Mouse (Mus musculus) intestine, embryonic 14.5 days (tissue): ENCODE measurements around the gene Sv2a. TPM values are rescaled to one million over a fixed set of nuclear protein-coding genes. Genes with fewer than 3 reads are reported as not detected.

Source experiments
- ATAC-seq: fragments of 200-750 bp; cut with Nextera tagmentation; replicated peaks from 2 replicates; pipeline ENCODE4 v1.8.0; 2017; ENCODE audit warnings: low read depth, moderate number of reproducible peaks, moderate TSS enrichment, moderate library complexity; ENCODE audit not compliant: low FRiP score, low TSS enrichment
- DNase-seq: peaks from one replicate; pipeline ENCODE4 v3.0.0-alpha.2; 2018; ENCODE audit warnings: low spot score
- H3K27ac ChIP-seq: fragments of 300-500 bp; sonication (generic); 2 replicates; pipeline ENCODE4 v1.5.1; 2014; ENCODE audit warnings: low read depth, mild to moderate bottlenecking, control low read depth
- H3K27me3 ChIP-seq: fragments of 300-500 bp; sonication (generic); replicated peaks from 2 replicates; pipeline ENCODE4 v1.6.1; 2014; ENCODE audit warnings: low read length, control low read depth; ENCODE audit not compliant: control insufficient read depth, insufficient read depth
- H3K36me3 ChIP-seq: fragments of 300-500 bp; sonication (generic); 2 replicates; pipeline ENCODE4 v1.6.1; 2014; ENCODE audit warnings: low read length, control low read depth; ENCODE audit not compliant: control insufficient read depth, insufficient read depth
- H3K4me1 ChIP-seq: fragments of 300-500 bp; sonication (generic); replicated peaks from 2 replicates; pipeline ENCODE4 v1.6.1; 2014; ENCODE audit warnings: low read length, control low read depth, mixed read lengths; ENCODE audit not compliant: control insufficient read depth, insufficient read depth
- H3K4me2 ChIP-seq: fragments of 300-500 bp; sonication (generic); 2 replicates; pipeline ENCODE4 v1.6.1; 2014; ENCODE audit warnings: low read length
- H3K4me3 ChIP-seq: fragments of 300-500 bp; sonication (generic); 2 replicates; pipeline ENCODE4 v1.5.1; 2014; ENCODE audit warnings: low read depth, low read length, control low read depth, mixed read lengths
- H3K9ac ChIP-seq: fragments of 300-500 bp; sonication (generic); 2 replicates; pipeline ENCODE4 v1.6.1; 2014; ENCODE audit warnings: mild to moderate bottlenecking, low read length
- H3K9me3 ChIP-seq: fragments of 300-500 bp; sonication (generic); 2 replicates; pipeline ENCODE4 v1.6.1; 2016; ENCODE audit warnings: low read length, control low read depth; ENCODE audit not compliant: control insufficient read depth
- WGBS: fragments of 180-500 bp; shearing (Covaris S2); extraction: QIAGEN DNeasy Blood & Tissue Kit; methylation state at CpG from one replicate; pipeline ENCODE4 v1.1.7; 2014; 5-methylcytosine and 5-hydroxymethylcytosine counted together
- polyA plus RNA-seq: library from polyadenylated mRNA; unstranded; fragments of >200 nt; fragmentation: Nextera tagmentation; extraction: Ambion mirVana; gene quantifications from 2 replicates; pipeline ENCODE4 v1.2.1, GENCODE M21; 2014

The Sv2a gene
- polyA plus RNA-seq, 1 experiment from 2014 or later: 8.3 TPM

GRCm38 (mm10) chr3:96179531-96179930 is 1.4 kb upstream of the Sv2a start:
- no peaks in the 10 kb centered on the region for H3K27me3 ChIP-seq
- no peak overlapping the region for H3K9ac ChIP-seq
- no peak overlapping the region for H3K4me3 ChIP-seq
- ATAC-seq (no peak), DNase-seq (no peak)
- H3K4me1 ChIP-seq: peaks cover 29% of the 10 kb centered on the region
- no peak overlapping the region for H3K27ac ChIP-seq
- peaks cover 44% of the 10 kb centered on the region for H3K36me3 ChIP-seq
- H3K9me3 ChIP-seq: no peaks in the 10 kb centered on the region
- 73% methylated on average over 4 of the region's 4 CpGs for WGBS
- no peak overlapping the region for H3K4me2 ChIP-seq

GRCm38 (mm10) chr3:96181510-96182381 is 795 bp downstream of the Sv2a start:
- peaks cover 23% of the 10 kb centered on the region for H3K4me1 ChIP-seq
- peak overlapping the region; percentile 52 for H3K4me3 ChIP-seq
- peak; percentile 42 for ATAC-seq
- no peaks in the 10 kb centered on the region for H3K27me3 ChIP-seq
- H3K9ac ChIP-seq: no peak overlapping the region
- peak overlapping the region; percentile 81 for H3K4me2 ChIP-seq
- 32% methylated on average over 12 of the region's 12 CpGs for WGBS
- no peak overlapping the region for H3K27ac ChIP-seq
- DNase-seq: no peak
- no peaks in the 10 kb centered on the region for H3K9me3 ChIP-seq
- peaks cover 22% of the 10 kb centered on the region for H3K36me3 ChIP-seq

- DNase-seq (no peak), ATAC-seq (no peak)
- H3K27ac ChIP-seq: peak overlapping the region; percentile 47; the same call in 1 of the 2 replicates
- no peaks in the 10 kb centered on the region for H3K9me3 ChIP-seq
- peaks cover 23% of the 10 kb centered on the region for H3K4me1 ChIP-seq
- no peaks in the 10 kb centered on the region for H3K27me3 ChIP-seq
- 0 out of 2 replicates have a peak overlapping the region, but pooled peaks have one; percentile 25 for H3K9ac ChIP-seq
- H3K4me3 ChIP-seq: peak overlapping the region; percentile 52; the same call in 1 of the 2 replicates
- WGBS: 27% methylated on average over 4 of the region's 4 CpGs
- peaks cover 19% of the 10 kb centered on the region for H3K36me3 ChIP-seq
- H3K4me2 ChIP-seq: peak overlapping the region; percentile 81
Observed at GRCm38 (mm10) chr3:96182382-96182776, 1.4 kb downstream of the Sv2a start.

- no peaks in the 10 kb centered on the region for H3K9me3 ChIP-seq
- H3K27ac ChIP-seq: no peak overlapping the region
- no peak for DNase-seq
- no peaks in the 10 kb centered on the region for H3K27me3 ChIP-seq
- ATAC-seq: no peak
- peaks cover 6% of the 10 kb centered on the region; the same call in 1 of the 2 replicates for H3K36me3 ChIP-seq
- no peak overlapping the region for H3K4me3 ChIP-seq
- WGBS: 64% methylated on average over 12 of the region's 12 CpGs
- H3K9ac ChIP-seq: no peak overlapping the region
- H3K4me2 ChIP-seq: no peak overlapping the region
- peaks cover 10% of the 10 kb centered on the region for H3K4me1 ChIP-seq
Observed at GRCm38 (mm10) chr3:96192977-96193376, 12.0 kb downstream of the Sv2a start.

GRCm38 (mm10) chr3:96194966-96195365 is 14.0 kb downstream of the Sv2a start:
- no peak overlapping the region for H3K27ac ChIP-seq
- no peak overlapping the region for H3K9ac ChIP-seq
- peaks cover 12% of the 10 kb centered on the region for H3K4me1 ChIP-seq
- H3K9me3 ChIP-seq: no peaks in the 10 kb centered on the region
- H3K27me3 ChIP-seq: no peaks in the 10 kb centered on the region
- H3K36me3 ChIP-seq: no peaks in the 10 kb centered on the region
- 90% methylated on average over 10 of the region's 10 CpGs for WGBS
- ATAC-seq (no peak), DNase-seq (no peak)
- H3K4me3 ChIP-seq: no peak overlapping the region
- no peak overlapping the region for H3K4me2 ChIP-seq

GRCm38 (mm10) chr3:96195616-96196313 is 14.8 kb downstream of the Sv2a start:
- DNase-seq: no peak
- H3K9me3 ChIP-seq: no peaks in the 10 kb centered on the region
- H3K4me3 ChIP-seq: 0 out of 2 replicates have a peak overlapping the region, but pooled peaks have one; percentile 68
- H3K27ac ChIP-seq: no peak overlapping the region
- H3K27me3 ChIP-seq: no peaks in the 10 kb centered on the region
- peaks cover 12% of the 10 kb centered on the region for H3K4me1 ChIP-seq
- H3K36me3 ChIP-seq: no peaks in the 10 kb centered on the region
- no peak overlapping the region for H3K4me2 ChIP-seq
- WGBS: 87% methylated on average over 11 of the region's 11 CpGs
- H3K9ac ChIP-seq: no peak overlapping the region
- ATAC-seq: no peak

GRCm38 (mm10) chr3:96196437-96197128 is 15.6 kb downstream of the Sv2a start:
- Histone ChIP-seq H3K27me3 (no peaks in the 10 kb centered on the region), H3K4me1 (peaks cover 12% of the 10 kb centered on the region), H3K4me3 (peak overlapping the region; percentile 68), H3K36me3 (no peaks in the 10 kb centered on the region), H3K27ac (peak overlapping the region; percentile 97), H3K9ac (peak overlapping the region; percentile 93), H3K4me2 (peak overlapping the region; percentile 88), H3K9me3 (no peaks in the 10 kb centered on the region)
- WGBS: 17% methylated on average over 27 of the region's 27 CpGs
- DNase-seq: no peak
- no peak; the same call in 1 of the 2 replicates for ATAC-seq

GRCm38 (mm10) chr3:96197129-96197749 is 16.3 kb downstream of the Sv2a start:
- H3K4me1 ChIP-seq: peaks cover 12% of the 10 kb centered on the region
- peak overlapping the region; percentile 88 for H3K4me2 ChIP-seq
- under 1% methylated on average over 50 of the region's 50 CpGs for WGBS
- DNase-seq (peak; percentile 89), ATAC-seq (peak; percentile 91)
- H3K9ac ChIP-seq: peak overlapping the region; percentile 93
- H3K36me3 ChIP-seq: no peaks in the 10 kb centered on the region
- no peaks in the 10 kb centered on the region for H3K27me3 ChIP-seq
- H3K4me3 ChIP-seq: peak overlapping the region; percentile 68
- H3K9me3 ChIP-seq: no peaks in the 10 kb centered on the region
- H3K27ac ChIP-seq: peak overlapping the region; percentile 97
